Mouse (Mus musculus) intestine, postnatal 0 days (tissue): ENCODE results near the gene Nudt2. TPM values are rescaled to one million over a fixed set of nuclear protein-coding genes. Genes with fewer than 3 reads are reported as not detected.
A peak's percentile ranks its signal among the peaks of the same experiment; 100 is the strongest.

Experiments used
- ATAC-seq: fragments of 200-750 bp; cut with Nextera tagmentation; 2 replicates; pipeline ENCODE4 v1.8.0; 2017; ENCODE audit warnings: mild to moderate bottlenecking, moderate TSS enrichment, moderate library complexity
- H3K27ac ChIP-seq: fragments of 300-500 bp; sonication (generic); 2 replicates; pipeline ENCODE4 v1.5.1; 2014; ENCODE audit warnings: mild to moderate bottlenecking, low read depth, low read length, moderate library complexity
- H3K27me3 ChIP-seq: fragments of 300-500 bp; sonication (generic); replicated peaks from 2 replicates; pipeline ENCODE4 v1.6.1; 2014; ENCODE audit warnings: low read length, mixed read lengths; ENCODE audit not compliant: control insufficient read depth, insufficient read depth
- H3K36me3 ChIP-seq: fragments of 300-500 bp; sonication (generic); 2 replicates; pipeline ENCODE4 v1.6.1; 2014; ENCODE audit warnings: mild to moderate bottlenecking, moderate library complexity; ENCODE audit not compliant: control insufficient read depth, insufficient read depth
- H3K4me1 ChIP-seq: fragments of 300-500 bp; sonication (generic); replicated peaks from 2 replicates; pipeline ENCODE4 v1.6.1; 2014; ENCODE audit warnings: antibody characterized with exemption, low read length, mixed read lengths; ENCODE audit not compliant: control insufficient read depth, insufficient read depth
- H3K4me2 ChIP-seq: fragments of 300-500 bp; sonication (generic); replicated peaks from 2 replicates; pipeline ENCODE4 v1.6.1; 2014; ENCODE audit warnings: low read depth, mild to moderate bottlenecking, moderate library complexity
- H3K4me3 ChIP-seq: fragments of 300-500 bp; sonication (generic); 2 replicates; pipeline ENCODE4 v1.5.1; 2014; ENCODE audit warnings: low read depth, low read length
- H3K9ac ChIP-seq: fragments of 300-500 bp; sonication (generic); 2 replicates; pipeline ENCODE4 v1.6.1; 2014; ENCODE audit warnings: mild to moderate bottlenecking, low read depth, low read length
- H3K9me3 ChIP-seq: fragments of 300-500 bp; sonication (generic); 2 replicates; pipeline ENCODE4 v1.6.1; 2016; ENCODE audit warnings: mixed run types; ENCODE audit not compliant: control insufficient read depth
- CTCF ChIP-seq: sonication (generic); IDR thresholded peaks from 2 replicates; pipeline ENCODE4 v1.5.1; 2016; ENCODE audit warnings: low read depth, mild to moderate bottlenecking, control low read depth, antibody characterized with exemption, moderate library complexity
- WGBS: fragments of 180-500 bp; shearing (Covaris S2); extraction: QIAGEN DNeasy Blood & Tissue Kit; methylation state at CpG from one replicate; pipeline ENCODE4 v1.1.7; 2014; 5-methylcytosine and 5-hydroxymethylcytosine counted together
- polyA plus RNA-seq: library from polyadenylated mRNA; unstranded; fragments of >200 nt; fragmentation: Nextera tagmentation; extraction: Ambion mirVana; gene quantifications from 2 replicates; pipeline ENCODE4 v1.2.1, GENCODE M21; 2015

Nudt2 gene
- polyA plus RNA-seq, 1 experiment from 2014 or later, result 34.9 TPM

DNA sequence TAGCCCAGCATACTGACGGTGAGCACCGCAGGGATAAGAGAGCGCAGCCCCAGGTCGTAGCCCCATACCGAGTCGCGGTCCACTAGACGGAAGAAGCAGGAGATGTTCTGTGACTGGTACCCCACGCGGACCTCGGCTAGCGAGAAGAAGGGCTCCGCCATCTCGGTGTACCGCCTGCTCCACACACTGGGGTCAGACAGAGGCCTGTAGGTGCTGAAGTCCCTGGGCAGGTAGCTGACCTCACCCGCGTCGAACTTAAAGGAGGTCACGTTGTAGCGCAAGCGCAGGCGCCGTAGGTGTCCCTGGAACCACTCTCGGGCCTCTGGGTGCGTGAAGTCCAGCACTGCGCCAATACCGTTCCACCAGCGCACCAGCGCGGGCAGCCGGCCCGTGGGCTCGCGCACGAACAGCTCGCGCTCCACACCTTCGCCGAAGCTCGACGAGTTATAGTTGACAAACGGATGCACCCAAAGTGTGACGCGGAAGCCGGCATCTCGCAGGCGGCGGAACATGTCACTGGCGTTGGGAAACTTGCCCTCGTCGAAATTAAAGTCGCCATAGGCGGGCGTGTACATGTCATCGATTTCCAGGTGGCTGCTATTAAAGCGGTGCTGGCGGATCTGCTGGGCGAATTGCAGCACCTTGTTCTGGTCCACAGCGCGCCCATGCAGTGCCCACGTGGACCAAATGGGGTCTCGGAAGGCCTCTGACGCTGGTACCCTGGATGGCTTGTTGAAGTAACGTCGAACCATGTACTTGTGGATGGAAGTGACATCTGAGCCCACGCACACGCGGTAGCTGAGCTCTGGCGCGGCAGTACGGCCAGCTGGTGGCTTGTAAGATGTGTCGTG is 33.3 kb downstream of the Nudt2 start:
- no peak for TF ChIP-seq CTCF
- H3K4me1 ChIP-seq, result 0 out of 2 replicates have a peak, but pooled peaks cover 2% of the 10 kb centered on the region
- WGBS, result 37% methylated on average over 72 of the region's 72 CpGs
- H3K36me3 ChIP-seq, result peaks cover 38% of the 10 kb centered on the region
- peak overlapping the region; percentile 32 for H3K4me2 ChIP-seq
- H3K4me3 ChIP-seq, result peak overlapping the region; percentile 5; the same call in 1 of the 2 replicates
- H3K9ac ChIP-seq, result no peak overlapping the region
- peaks cover 21% of the 10 kb centered on the region for H3K27me3 ChIP-seq
- no peak for ATAC-seq
- H3K27ac ChIP-seq, result no peak overlapping the region
- no peaks in the 10 kb centered on the region for H3K9me3 ChIP-seq

DNA sequence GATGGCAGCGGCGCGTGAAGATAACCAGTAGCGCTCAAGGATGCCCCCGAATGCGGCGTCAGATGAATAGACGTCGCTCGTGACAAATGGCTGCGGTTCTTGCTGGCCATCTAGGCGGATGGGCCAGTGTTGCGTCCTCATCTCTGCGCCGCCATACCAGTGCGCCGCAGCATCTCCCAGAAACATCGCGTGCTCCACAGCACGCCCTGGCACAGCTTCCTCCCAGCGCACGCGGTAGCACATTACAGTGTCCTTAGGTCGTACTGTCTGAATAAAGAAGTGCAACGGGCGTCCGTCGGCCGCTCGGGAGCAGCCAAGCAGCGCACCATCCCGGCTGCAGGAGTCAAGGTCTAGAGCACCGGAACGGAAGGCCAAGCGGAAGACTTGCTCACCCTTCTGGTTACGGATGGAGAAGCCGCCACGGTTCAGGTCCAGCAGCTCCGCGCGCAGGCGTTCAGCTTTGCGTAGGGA is 34.0 kb downstream of the Nudt2 start:
- Histone ChIP-seq H3K4me3 (no peak overlapping the region), H3K4me1 (0 out of 2 replicates have a peak, but pooled peaks cover 2% of the 10 kb centered on the region), H3K36me3 (peaks cover 35% of the 10 kb centered on the region), H3K9me3 (no peaks in the 10 kb centered on the region), H3K27ac (no peak overlapping the region), H3K9ac (no peak overlapping the region), H3K27me3 (peaks cover 21% of the 10 kb centered on the region), H3K4me2 (no peak overlapping the region)
- ATAC-seq, result no peak
- TF ChIP-seq CTCF, result peak; percentile 19; the same call in 1 of the 2 replicates
- WGBS, result 54% methylated on average over 43 of the region's 43 CpGs

- H3K4me2 ChIP-seq, result no peak overlapping the region
- no peaks in the 10 kb centered on the region for H3K9me3 ChIP-seq
- H3K27me3 ChIP-seq, result peaks cover 21% of the 10 kb centered on the region
- 80% methylated on average over 8 of the region's 8 CpGs for WGBS
- H3K27ac ChIP-seq, result no peak overlapping the region
- 0 out of 2 replicates have a peak, but pooled peaks cover 2% of the 10 kb centered on the region for H3K4me1 ChIP-seq
- H3K4me3 ChIP-seq, result no peak overlapping the region
- no peak for ATAC-seq
- no peak overlapping the region for H3K9ac ChIP-seq
- TF ChIP-seq CTCF, result no peak
- peaks cover 35% of the 10 kb centered on the region for H3K36me3 ChIP-seq
These were observed 34.7 kb downstream of the Nudt2 start for GRCm38 (mm10) chr4:41499619-41500018.

- 46% methylated on average over 4 of the region's 4 CpGs for WGBS
- no peaks in the 10 kb centered on the region for H3K9me3 ChIP-seq
- peak overlapping the region; percentile 60; the same call in 1 of the 2 replicates for H3K27ac ChIP-seq
- H3K4me2 ChIP-seq, result peak overlapping the region; percentile 80
- H3K9ac ChIP-seq, result no peak overlapping the region
- H3K27me3 ChIP-seq, result peaks cover 21% of the 10 kb centered on the region
- no peak overlapping the region for H3K4me3 ChIP-seq
- ATAC-seq, result no peak
- peaks cover 34% of the 10 kb centered on the region for H3K36me3 ChIP-seq
- no peak for TF ChIP-seq CTCF
- 0 out of 2 replicates have a peak, but pooled peaks cover 2% of the 10 kb centered on the region for H3K4me1 ChIP-seq
These were observed 35.8 kb downstream of the Nudt2 start for GRCm38 (mm10) chr4:41500787-41501186.

GRCm38 (mm10) chr4:41502171-41502940 is 37.4 kb downstream of the Nudt2 start:
- H3K9me3 ChIP-seq, result no peaks in the 10 kb centered on the region
- H3K27me3 ChIP-seq, result peaks cover 21% of the 10 kb centered on the region
- H3K4me1 ChIP-seq, result peaks cover 8% of the 10 kb centered on the region; the same call in 1 of the 2 replicates
- peaks cover 25% of the 10 kb centered on the region for H3K36me3 ChIP-seq
- peak overlapping the region; percentile 80 for H3K4me2 ChIP-seq
- H3K9ac ChIP-seq, result peak overlapping the region; percentile 56
- no peak for TF ChIP-seq CTCF
- H3K27ac ChIP-seq, result peak overlapping the region; percentile 22; the same call in 1 of the 2 replicates
- peak; percentile 31 for ATAC-seq
- H3K4me3 ChIP-seq, result peak overlapping the region; percentile 51
- 11% methylated on average over 20 of the region's 20 CpGs for WGBS

GRCm38 (mm10) chr4:41502986-41503412 is 38.0 kb downstream of the Nudt2 start, which contains the start of gene AI464131:
Gene AI464131, minus strand, starts transcription at chr4:41503076.
- H3K4me2 ChIP-seq, result peak within 1 kb of the TSS; percentile 80
- no peaks in the 10 kb centered on the region for H3K9me3 ChIP-seq
- H3K27me3 ChIP-seq, result peaks cover 19% of the 10 kb centered on the region
- H3K9ac ChIP-seq, result peak within 1 kb of the TSS; percentile 56
- peaks cover 18% of the 10 kb centered on the region for H3K36me3 ChIP-seq
- TF ChIP-seq CTCF, result peak; percentile 40
- peak within 1 kb of the TSS; percentile 22; the same call in 1 of the 2 replicates for H3K27ac ChIP-seq
- ATAC-seq, result peak; percentile 94
- H3K4me1 ChIP-seq, result peaks cover 8% of the 10 kb centered on the region; the same call in 1 of the 2 replicates
- H3K4me3 ChIP-seq, result peak within 1 kb of the TSS; percentile 51
- WGBS, result 2% methylated on average over 17 of the region's 18 CpGs
